Mouse (Mus musculus) bone marrow, adult 2 months (tissue): ENCODE results near the gene Jak2. TPM values are rescaled to one million over a fixed set of nuclear protein-coding genes. Genes with fewer than 3 reads are reported as not detected.

Experiments
- H3K27ac ChIP-seq: fragments of 200-500 bp; 2 replicates; pipeline ENCODE4 v1.5.1; 2012; ENCODE audit warnings: low read depth, mild to moderate bottlenecking, control low read depth, inconsistent platforms, low read length; ENCODE audit not compliant: control insufficient read depth, poor library complexity, insufficient read depth
- H3K4me1 ChIP-seq: fragments of 200-500 bp; 2 replicates; pipeline ENCODE4 v1.6.1; 2011; ENCODE audit warnings: low read length; ENCODE audit not compliant: control insufficient read depth, insufficient read depth
- H3K4me3 ChIP-seq: fragments of 200-500 bp; replicated peaks from 2 replicates; pipeline ENCODE3; 2011; ENCODE audit warnings: mild to moderate bottlenecking, low read depth, low read length, control low read depth; ENCODE audit not compliant: control insufficient read depth
- CTCF ChIP-seq: fragments of 200-500 bp; IDR thresholded peaks from 2 replicates; pipeline ENCODE4 v1.5.1; 2011; ENCODE audit warnings: low read length, control low read depth; ENCODE audit not compliant: control insufficient read depth, insufficient read depth
- POLR2A ChIP-seq: fragments of 200-500 bp; IDR thresholded peaks from 2 replicates; pipeline ENCODE4 v1.6.1; 2011; ENCODE audit warnings: low read depth, mild to moderate bottlenecking, control low read depth, low read length, borderline replicate concordance; ENCODE audit not compliant: control insufficient read depth
- WGBS: fragments of 180-500 bp; shearing (Covaris S2); methylation state at CpG from one replicate; pipeline ENCODE4 v1.1.7; 2018; 5-methylcytosine and 5-hydroxymethylcytosine counted together
- polyA plus RNA-seq: library from polyadenylated mRNA; stranded (reverse); fragments of >200 nt; gene quantifications from 2 replicates; pipeline ENCODE4 v1.2.4, GENCODE M21; 2011; ENCODE audit warnings: low replicate concordance; ENCODE audit not compliant: missing spikeins, insufficient read depth, insufficient read length

Jak2 gene
- polyA plus RNA-seq, 1 experiment = 21.3 TPM

DNA sequence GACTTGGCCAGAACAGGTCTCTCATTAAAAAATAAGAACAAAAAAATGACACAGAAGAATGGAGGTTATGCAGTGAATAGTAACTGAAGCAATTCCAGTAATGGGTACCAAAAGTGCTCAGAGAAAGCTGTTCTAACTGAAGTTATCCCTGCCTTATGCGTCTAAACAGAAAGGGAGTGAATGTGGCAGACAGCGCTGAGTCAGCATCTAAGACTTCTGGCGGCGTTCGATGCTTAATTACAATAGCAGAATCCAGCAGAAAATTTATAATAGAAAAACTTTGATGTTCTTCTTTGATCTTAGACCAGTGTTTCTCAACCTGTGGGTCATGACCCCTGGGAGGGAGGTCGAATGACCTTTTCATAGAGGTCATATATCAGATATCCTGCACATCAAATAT, 94.0 kb downstream of the Jak2 start:
- no peaks in the 10 kb centered on the region for H3K4me1 ChIP-seq
- H3K27ac ChIP-seq = no peak overlapping the region
- no peak overlapping the region for H3K4me3 ChIP-seq
- WGBS = 84% methylated on average over 6 of the region's 6 CpGs
- no peak for TF ChIP-seq CTCF
- no peak for TF ChIP-seq POLR2A

DNA sequence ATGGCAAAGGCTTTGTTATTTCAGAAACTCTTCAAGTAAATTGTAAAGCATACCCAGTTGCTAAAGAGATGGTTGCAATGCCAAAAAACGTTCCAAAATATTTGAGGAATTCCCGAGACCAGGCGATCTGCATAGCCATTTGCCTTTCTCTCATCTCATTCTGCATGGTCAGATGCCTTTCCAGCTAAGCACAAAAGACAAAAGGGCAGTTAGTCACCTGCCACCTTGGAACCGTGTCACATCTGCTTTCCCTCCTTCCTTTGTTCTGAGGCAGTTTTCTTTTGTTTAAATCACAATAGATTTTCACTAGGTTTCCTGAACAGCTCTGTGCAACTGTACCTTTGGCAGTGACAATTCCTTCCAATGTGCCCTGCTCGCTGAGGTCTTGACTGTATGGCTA, 99.4 kb downstream of the Jak2 start:
- 78% methylated on average over 5 of the region's 5 CpGs for WGBS
- Histone ChIP-seq H3K4me3 (no peak overlapping the region), H3K4me1 (no peaks in the 10 kb centered on the region), H3K27ac (no peak overlapping the region)
- TF ChIP-seq POLR2A = no peak
- TF ChIP-seq CTCF = no peak

DNA sequence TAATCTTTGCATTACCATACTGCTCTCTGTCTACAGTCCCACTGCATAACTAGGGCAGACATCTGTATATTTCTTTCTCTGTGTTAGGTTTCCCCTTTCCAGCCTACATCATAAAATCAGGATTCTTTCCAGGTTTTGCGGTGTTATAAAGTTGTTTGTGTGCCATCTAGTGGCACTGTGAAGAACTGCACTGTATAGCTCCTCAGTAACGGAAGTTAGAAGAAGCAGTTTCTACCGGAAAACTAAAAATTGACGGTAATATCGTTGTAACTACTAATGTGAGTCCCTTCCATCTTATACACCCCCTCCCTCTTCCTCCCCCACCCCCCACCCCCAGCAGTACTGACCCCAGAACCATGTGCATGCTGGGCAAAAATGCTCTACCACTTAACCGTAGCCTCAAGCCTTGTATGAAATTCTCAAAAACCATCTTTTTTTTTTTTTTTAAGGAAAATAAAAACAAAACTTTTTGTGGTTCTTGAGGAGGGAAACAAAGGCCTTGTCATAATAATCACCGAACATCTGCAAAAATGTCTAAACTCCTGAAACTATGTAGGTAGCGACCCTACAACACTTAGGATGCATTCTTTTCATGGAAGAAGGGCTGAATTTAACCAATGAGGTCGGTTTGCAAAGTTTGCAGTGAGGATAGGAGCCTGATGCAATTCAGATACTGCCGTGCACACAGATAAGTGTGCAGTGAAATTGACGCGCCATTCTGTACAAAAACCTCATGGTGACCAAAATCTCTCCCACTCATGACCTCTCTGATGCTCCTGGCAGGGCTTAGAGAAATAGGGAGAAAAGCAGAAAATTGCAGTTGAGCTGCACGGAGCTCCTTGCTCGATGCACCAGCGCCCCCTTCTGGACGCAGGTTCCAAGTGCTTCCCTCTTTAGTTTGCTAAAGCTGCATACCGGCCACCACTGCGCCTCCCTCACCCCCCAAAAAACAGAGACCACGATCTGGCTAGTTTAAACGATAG, 103.6 kb downstream of the Jak2 start:
- H3K27ac ChIP-seq = no peak overlapping the region

DNA sequence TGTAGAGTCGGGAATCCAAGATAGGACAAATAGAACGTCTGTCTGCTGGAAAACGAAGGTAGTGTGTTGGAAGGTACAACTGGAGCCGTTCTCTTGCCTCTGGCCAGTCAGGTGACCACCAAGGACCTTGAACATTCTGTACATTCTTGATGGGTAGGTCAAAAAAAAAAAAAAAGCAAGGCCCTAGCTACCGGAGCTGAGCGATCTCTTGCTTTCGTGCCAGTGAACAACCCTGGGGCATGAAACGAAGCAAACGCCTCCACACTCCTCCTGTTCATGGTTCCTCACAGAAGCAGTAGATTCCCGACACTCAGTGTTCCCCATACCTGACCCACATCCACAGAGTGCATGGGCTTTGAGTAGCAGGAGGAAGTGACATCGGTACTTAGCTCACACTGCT, 104.7 kb downstream of the Jak2 start:
- TF ChIP-seq CTCF = no peak
- TF ChIP-seq POLR2A = no peak
- WGBS = 88% methylated on average over 11 of the region's 11 CpGs
- Histone ChIP-seq H3K4me3 (no peak overlapping the region), H3K27ac (no peak overlapping the region), H3K4me1 (no peaks in the 10 kb centered on the region; the same call in 1 of the 2 replicates)

More for the DNA sequence above, 103.6 kb downstream of the Jak2 start:
- no peak for TF ChIP-seq POLR2A
- peak; percentile 98 for TF ChIP-seq CTCF
- WGBS = 3% methylated on average over 20 of the region's 20 CpGs
- Histone ChIP-seq H3K4me1 (no peaks in the 10 kb centered on the region), H3K4me3 (peak overlapping the region; percentile 51)

DNA sequence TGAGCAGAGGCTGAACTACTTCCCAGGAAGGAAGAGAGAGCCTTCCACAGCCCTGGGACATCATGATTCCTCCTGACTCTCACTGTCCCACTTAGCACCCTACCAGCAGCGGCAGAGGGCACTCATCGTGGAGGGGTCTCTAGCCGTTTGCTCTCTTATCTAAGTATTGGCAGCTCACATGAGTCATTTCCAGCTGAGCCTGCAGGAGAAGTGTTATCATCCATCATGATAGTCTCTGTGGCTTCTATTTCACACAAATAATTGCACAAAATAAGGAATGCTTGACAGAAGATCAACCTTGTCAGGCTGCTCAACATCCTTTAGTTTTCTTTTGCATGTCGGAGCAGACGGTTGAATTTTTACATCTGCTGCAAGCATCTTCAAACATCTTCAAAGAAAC, 108.6 kb downstream of the Jak2 start:
- H3K27ac ChIP-seq = no peak overlapping the region
- peaks cover 2% of the 10 kb centered on the region; the same call in 1 of the 2 replicates for H3K4me1 ChIP-seq
- WGBS = 63% methylated on average over 5 of the region's 5 CpGs
- TF ChIP-seq POLR2A (no peak), CTCF (no peak)
- H3K4me3 ChIP-seq = no peak overlapping the region

DNA sequence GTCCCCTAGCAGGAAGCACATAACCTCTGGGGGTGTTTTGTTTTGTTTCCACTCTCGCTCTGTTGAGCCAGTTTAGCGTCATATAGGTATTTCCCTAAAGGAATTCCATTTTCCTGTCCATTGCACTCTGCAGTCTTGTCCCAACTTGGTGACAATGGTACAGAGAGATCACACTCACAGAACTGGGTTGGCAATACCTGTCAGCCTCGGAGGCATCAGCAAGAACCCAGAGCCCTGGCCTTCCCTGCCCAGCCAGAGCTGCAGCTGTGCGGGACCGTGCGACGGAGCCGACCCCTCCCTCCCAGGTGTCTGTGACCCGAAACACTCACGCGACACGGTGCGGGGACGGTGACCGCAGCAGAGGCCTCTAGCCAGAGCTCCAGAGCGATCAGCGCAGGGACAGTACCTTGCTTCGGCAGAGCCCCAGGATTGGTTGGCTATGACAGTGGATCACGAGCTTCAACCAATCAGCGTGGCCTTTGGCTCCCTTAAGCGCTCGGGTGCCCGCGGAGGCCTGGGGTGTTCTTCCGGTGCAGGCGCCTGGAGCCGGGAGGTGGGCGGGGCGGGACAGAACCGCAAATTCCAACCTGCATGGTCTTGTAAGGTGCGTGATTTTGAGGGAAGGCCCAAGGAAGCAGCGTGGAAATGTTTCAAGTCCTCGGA, 110.0 kb downstream of the Jak2 start:
- 1% methylated on average over 33 of the region's 33 CpGs for WGBS
- Histone ChIP-seq H3K27ac (peak overlapping the region; percentile 75), H3K4me3 (peak overlapping the region; percentile 96), H3K4me1 (peaks cover 2% of the 10 kb centered on the region; the same call in 1 of the 2 replicates)
- TF ChIP-seq CTCF (no peak), POLR2A (peak; percentile 76; the same call in 1 of the 2 replicates)

DNA sequence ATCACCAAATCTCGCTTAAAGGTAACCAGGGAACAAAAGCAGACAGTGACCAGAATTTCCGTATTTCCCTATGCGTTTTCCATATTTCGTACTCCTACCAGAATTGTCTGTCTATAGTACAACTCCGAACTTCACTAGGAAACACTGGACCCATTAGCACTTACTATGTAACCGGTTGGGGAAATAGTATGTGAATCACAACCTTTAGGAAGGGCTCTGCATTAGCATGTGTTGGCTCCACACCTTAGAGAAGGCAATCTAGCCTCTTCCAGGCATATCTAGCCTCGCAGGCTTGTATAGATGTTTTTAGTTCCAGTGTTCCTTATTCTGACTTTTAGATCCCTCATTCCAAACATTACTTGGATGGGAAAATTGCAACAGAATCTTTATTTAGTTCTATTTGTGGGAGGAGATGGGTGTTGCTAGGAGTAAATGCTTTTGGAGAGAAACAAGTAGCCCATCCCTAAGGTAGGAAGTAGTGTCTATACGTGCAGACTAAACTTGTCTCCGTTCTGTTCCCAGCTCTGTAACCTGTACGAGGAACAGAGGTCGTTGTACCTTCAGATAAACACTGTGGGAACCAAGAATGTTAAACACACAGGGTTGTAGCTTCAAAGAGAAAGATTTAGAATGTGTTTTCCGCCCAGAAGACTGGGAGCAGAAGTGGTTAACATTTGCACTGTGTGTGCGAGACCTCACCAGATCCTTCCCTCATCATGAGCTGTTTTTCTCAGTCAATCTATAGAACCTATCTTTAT, 110.7 kb downstream of the Jak2 start:
- H3K4me3 ChIP-seq = peak overlapping the region; percentile 96
- WGBS = 45% methylated on average over 13 of the region's 13 CpGs
- peaks cover 2% of the 10 kb centered on the region; the same call in 1 of the 2 replicates for H3K4me1 ChIP-seq
- H3K27ac ChIP-seq = no peak overlapping the region
- TF ChIP-seq POLR2A = no peak
- no peak for TF ChIP-seq CTCF

Other genes with a start within 250 kb of the Jak2 start
- gene Ak3, start 203.9 kb upstream of the Jak2 start, polyA plus RNA-seq = 11.2 and 20.2 TPM in 2 replicates
- gene Rcl1, start 150.5 kb upstream of the Jak2 start, polyA plus RNA-seq = 18.2 and 19.0 TPM in 2 replicates
- gene Insl6, start 73.5 kb downstream of the Jak2 start, polyA plus RNA-seq = 1.4 and 2.9 TPM in 2 replicates
- gene Rln1, start 82.8 kb downstream of the Jak2 start, polyA plus RNA-seq = not detected in 2 replicates
- gene Plgrkt, start 115.6 kb downstream of the Jak2 start, polyA plus RNA-seq = 38.5 and 55.8 TPM in 2 replicates
- 2.1 and 2.9 TPM in 2 replicates for gene Cd274, start 115.6 kb downstream of the Jak2 start, polyA plus RNA-seq
- gene Pdcd1lg2, start 159.1 kb downstream of the Jak2 start, polyA plus RNA-seq = 0.92 TPM in 1 of 2 replicates, not detected in the other